Mouse (Mus musculus): ENCODE results near the gene Prss12.
A peak's percentile ranks its signal among the peaks of the same experiment; 100 is the strongest.
"Not testable (repeated sequence)": the region's sequence is repeated elsewhere in the genome, so short reads cannot be mapped to it uniquely, and the experiment has no call there.

The Prss12 gene

GRCm38 (mm10) chr3:123481266-123481665, 34.6 kb downstream of the Prss12 start:
- no peak for DNase-seq (ENCODE audit: low spot score)

GRCm38 (mm10) chr3:123491814-123492213, 45.1 kb downstream of the Prss12 start:
- DNase-seq (ENCODE audit: low spot score) = no peak

GRCm38 (mm10) chr3:123493163-123493562, 46.5 kb downstream of the Prss12 start:
- DNase-seq (ENCODE audit: low spot score) = no peak

GRCm38 (mm10) chr3:123495088-123495487, 48.4 kb downstream of the Prss12 start:
- no peak for DNase-seq (ENCODE audit: low spot score)

- DNase-seq (ENCODE audit: low spot score) = no peak
Observed at GRCm38 (mm10) chr3:123498787-123499186, 52.1 kb downstream of the Prss12 start.

GRCm38 (mm10) chr3:123501798-123502197, 55.1 kb downstream of the Prss12 start:
- not testable (repeated sequence) for DNase-seq (ENCODE audit: low spot score)

- no peak for DNase-seq (ENCODE audit: low spot score)
Observed at GRCm38 (mm10) chr3:123503943-123504342, 57.2 kb downstream of the Prss12 start.

- no peak for DNase-seq (ENCODE audit: low spot score)
Observed at GRCm38 (mm10) chr3:123504783-123505182, 58.1 kb downstream of the Prss12 start.

GRCm38 (mm10) chr3:123505778-123506667, 59.3 kb downstream of the Prss12 start:
- peak; percentile 15 for DNase-seq (ENCODE audit: low spot score)

- peak; percentile 41 for DNase-seq (ENCODE audit: low spot score)
Observed at GRCm38 (mm10) chr3:123506699-123507662, 60.3 kb downstream of the Prss12 start.

GRCm38 (mm10) chr3:123507663-123508055, 60.9 kb downstream of the Prss12 start:
- DNase-seq (ENCODE audit: low spot score) = no peak

GRCm38 (mm10) chr3:123508056-123508674, 61.5 kb downstream of the Prss12 start:
- peak; percentile 100 for DNase-seq (ENCODE audit: low spot score)

GRCm38 (mm10) chr3:123508675-123509376, 62.1 kb downstream of the Prss12 start:
- no peak for DNase-seq (ENCODE audit: low spot score)

- no peak for DNase-seq (ENCODE audit: low spot score)
Observed at GRCm38 (mm10) chr3:123511818-123512217, 65.1 kb downstream of the Prss12 start.

- no peak for DNase-seq (ENCODE audit: low spot score)
Observed at GRCm38 (mm10) chr3:123514886-123515285, 68.2 kb downstream of the Prss12 start.

GRCm38 (mm10) chr3:123515600-123516359, 69.1 kb downstream of the Prss12 start:
- DNase-seq (ENCODE audit: low spot score) = peak; percentile 39

GRCm38 (mm10) chr3:123516784-123517183, 70.1 kb downstream of the Prss12 start:
- DNase-seq (ENCODE audit: low spot score) = peak; percentile 10

- no peak for DNase-seq (ENCODE audit: low spot score)
Observed at GRCm38 (mm10) chr3:123526313-123527067, 79.8 kb downstream of the Prss12 start.

GRCm38 (mm10) chr3:123527806-123528507, 81.2 kb downstream of the Prss12 start:
- DNase-seq (ENCODE audit: low spot score) = no peak
